Comparison of ENCODE assay signal across 19 mouse cellular contexts in genomic region chr17:73985936-73986335, GRCm38 (mm10). TPM values are rescaled to one million over a fixed set of nuclear protein-coding genes. Genes with fewer than 3 reads are reported as not detected.
DNase-seq lines count a peak whose midpoint lies in the region; ATAC-seq lines count a peak whose summit lies in the region.
"Had no signal": no experiment of that assay in that cellular context is flagged by ENCODE, and none has a peak within 500 bp of the region (broad histone marks: within the 10 kb centered on the region; RNA-seq: fewer than 3 reads in every experiment).

No protein-coding gene starts in this region.

- no peak overlapping the region for H3K27ac ChIP-seq in forebrain, embryonic 12.5 days
- H3K27ac ChIP-seq: forebrain, embryonic 10.5 days; heart, embryonic 15.5 days; liver, embryonic 13.5 days; midbrain, embryonic 10.5 days; stomach, embryonic 15.5 days had no signal

- no peak overlapping the region for H3K9ac ChIP-seq in forebrain, embryonic 12.5 days
- H3K9ac ChIP-seq: heart, embryonic 15.5 days; liver, embryonic 13.5 days; stomach, embryonic 15.5 days had no signal

- 93% methylated on average over 4 of the region's 4 CpGs for WGBS in forebrain, embryonic 12.5 days

- no peaks in the 10 kb centered on the region for H3K4me1 ChIP-seq in forebrain, embryonic 12.5 days
- H3K4me1 ChIP-seq: liver, embryonic 13.5 days; stomach, embryonic 15.5 days had no signal

- H3K27me3 ChIP-seq in forebrain, embryonic 12.5 days, result no peaks in the 10 kb centered on the region
- H3K27me3 ChIP-seq: heart, embryonic 15.5 days; liver, embryonic 13.5 days; stomach, embryonic 15.5 days had no signal

- H3K4me3 ChIP-seq in forebrain, embryonic 12.5 days (replicated peaks), result no peak overlapping the region
- H3K4me3 ChIP-seq: forebrain, embryonic 10.5 days; heart, embryonic 15.5 days; liver, embryonic 13.5 days; midbrain, embryonic 10.5 days; stomach, embryonic 15.5 days had no signal

- no peaks in the 10 kb centered on the region for H3K36me3 ChIP-seq in forebrain, embryonic 12.5 days (replicated peaks)
- H3K36me3 ChIP-seq: forebrain, embryonic 10.5 days; heart, embryonic 15.5 days; liver, embryonic 13.5 days; midbrain, embryonic 10.5 days; stomach, embryonic 15.5 days had no signal

- DNase-seq in adrenal gland, adult 2 months, result peak; percentile 44
- DNase-seq in adrenal gland, adult 8-10 months, result no peak
- peak; percentile 48 to 63 for DNase-seq in lung, adult 18-20 months
- no peak for DNase-seq in lung, postnatal 14 days
- peak; percentile 51 to 81 for DNase-seq in kidney, postnatal 36 days
- no peak for DNase-seq in testis, postnatal 14 days (ENCODE audit: low spot score)
- no peak for DNase-seq in embryo, embryonic 10.5 days (ENCODE audit: low spot score)
- DNase-seq: adrenal gland, postnatal 25 days; cerebellum, adult 11-12 months; cerebellum, postnatal 36 days; heart, adult 18-20 months; layer of hippocampus, adult 9-11 months; liver, embryonic 13.5 days had no signal

- ATAC-seq in forebrain, embryonic 12.5 days (ENCODE audit: low FRiP score), result no peak
- ATAC-seq: hindbrain, embryonic 16.5 days had no signal

- no peak overlapping the region for H3K4me2 ChIP-seq in forebrain, embryonic 12.5 days
- H3K4me2 ChIP-seq: heart, embryonic 15.5 days; liver, embryonic 13.5 days; stomach, embryonic 15.5 days had no signal

- H3K9me3 ChIP-seq in forebrain, embryonic 12.5 days, result no peaks in the 10 kb centered on the region
- H3K9me3 ChIP-seq: forebrain, embryonic 10.5 days; heart, embryonic 15.5 days; liver, embryonic 13.5 days; midbrain, embryonic 10.5 days; stomach, embryonic 15.5 days had no signal

RNA-seq across cellular contexts. Expression of gene Xdh, which starts 35.9 kb away (rescaled TPM):
- total RNA-seq in adrenal gland, adult 2 months (2021), result 100 to 1,000 TPM; 290 to 422 TPM
- 92.2 and 161 TPM in 2 replicates for polyA plus RNA-seq in adrenal gland, adult 2 months (2012; rRNA removed)
- 100 to 1,000 TPM; 136 to 432 (median 285) TPM for total RNA-seq in adrenal gland, adult 8-10 months (2022)
- 0.33 and 0.42 TPM in 2 replicates for polyA plus RNA-seq in forebrain, embryonic 12.5 days (2016; fragmentation: Nextera tagmentation; extraction: Ambion mirVana)

Comparison
In these comparisons a context has a peak if more than half of its experiments do, and no peak if none do; other contexts are left out.
1. DNase-seq: peak in adrenal gland, adult 2 months (single experiment), lung, adult 18-20 months (2 of 2) and kidney, postnatal 36 days (2 of 2); none in adrenal gland, adult 8-10 months (single experiment), lung, postnatal 14 days (single experiment), testis, postnatal 14 days (single experiment) and embryo, embryonic 10.5 days (single experiment).